Mouse (Mus musculus) midbrain, embryonic 15.5 days (tissue): ENCODE results near the gene Ubl3. TPM values are rescaled to one million over a fixed set of nuclear protein-coding genes. Genes with fewer than 3 reads are reported as not detected.

Experiments used
- ATAC-seq: fragments of 200-750 bp; cut with Nextera tagmentation; replicated peaks from 2 replicates; pipeline ENCODE4 v1.8.0; 2017; ENCODE audit warnings: moderate TSS enrichment
- H3K27ac ChIP-seq: fragments of 300-500 bp; sonication (generic); 2 replicates; pipeline ENCODE4 v1.5.1; 2015; ENCODE audit warnings: mild to moderate bottlenecking, inconsistent platforms
- H3K27me3 ChIP-seq: fragments of 300-500 bp; sonication (generic); replicated peaks from 2 replicates; pipeline ENCODE4 v1.6.1; 2015; ENCODE audit warnings: inconsistent platforms
- H3K36me3 ChIP-seq: fragments of 300-500 bp; sonication (generic); replicated peaks from 2 replicates; pipeline ENCODE4 v1.6.1; 2015; ENCODE audit warnings: inconsistent platforms
- H3K4me1 ChIP-seq: fragments of 300-500 bp; sonication (generic); 2 replicates; pipeline ENCODE4 v1.6.1; 2015; ENCODE audit warnings: inconsistent platforms
- H3K4me2 ChIP-seq: fragments of 300-500 bp; sonication (generic); 2 replicates; pipeline ENCODE4 v1.6.1; 2015; ENCODE audit warnings: inconsistent platforms, mild to moderate bottlenecking, moderate library complexity
- H3K4me3 ChIP-seq: fragments of 300-500 bp; sonication (generic); 2 replicates; pipeline ENCODE4 v1.5.1; 2015; ENCODE audit warnings: mild to moderate bottlenecking, inconsistent platforms
- H3K9ac ChIP-seq: fragments of 300-500 bp; sonication (generic); 2 replicates; pipeline ENCODE4 v1.6.1; 2015; ENCODE audit warnings: mild to moderate bottlenecking, inconsistent platforms
- H3K9me3 ChIP-seq: fragments of 300-500 bp; sonication (generic); 2 replicates; pipeline ENCODE4 v1.6.1; 2016; ENCODE audit warnings: inconsistent platforms
- WGBS: fragments of 180-500 bp; shearing (Covaris S2); methylation state at CpG from one replicate; pipeline ENCODE4 v1.1.7; 2015; ENCODE audit warnings: mixed read lengths; 5-methylcytosine and 5-hydroxymethylcytosine counted together
- polyA plus RNA-seq: library from polyadenylated mRNA; unstranded; fragments of >200 nt; fragmentation: Nextera tagmentation; extraction: Ambion mirVana; gene quantifications from 2 replicates; pipeline ENCODE4 v1.2.1, GENCODE M21; 2015

The Ubl3 gene
- polyA plus RNA-seq, 1 experiment from 2014 or later: 78.7 TPM

- no peak for ATAC-seq
- H3K4me3 ChIP-seq: no peak overlapping the region
- H3K27me3 ChIP-seq: no peaks in the 10 kb centered on the region
- no peak overlapping the region for H3K27ac ChIP-seq
- H3K9ac ChIP-seq: no peak overlapping the region
- peaks cover 12% of the 10 kb centered on the region for H3K4me1 ChIP-seq
- H3K4me2 ChIP-seq: no peak overlapping the region
- H3K9me3 ChIP-seq: no peaks in the 10 kb centered on the region
- H3K36me3 ChIP-seq: no peaks in the 10 kb centered on the region
- WGBS: 86% methylated on average over 2 of the region's 2 CpGs
Measured at GRCm38 (mm10) chr5:148579156-148579555, 26.6 kb upstream of the Ubl3 start.

GRCm38 (mm10) chr5:148578353-148578752, 25.8 kb upstream of the Ubl3 start:
- Histone ChIP-seq H3K36me3 (no peaks in the 10 kb centered on the region), H3K4me3 (no peak overlapping the region), H3K27ac (no peak overlapping the region), H3K4me2 (no peak overlapping the region), H3K4me1 (peaks cover 12% of the 10 kb centered on the region), H3K9ac (no peak overlapping the region), H3K9me3 (no peaks in the 10 kb centered on the region), H3K27me3 (no peaks in the 10 kb centered on the region)
- no peak for ATAC-seq
- WGBS: 80% methylated on average over 8 of the region's 8 CpGs

GRCm38 (mm10) chr5:148577278-148577677, 24.7 kb upstream of the Ubl3 start:
- Histone ChIP-seq H3K9ac (no peak overlapping the region), H3K27me3 (no peaks in the 10 kb centered on the region), H3K36me3 (no peaks in the 10 kb centered on the region), H3K4me3 (no peak overlapping the region), H3K4me1 (peaks cover 12% of the 10 kb centered on the region), H3K27ac (no peak overlapping the region), H3K9me3 (no peaks in the 10 kb centered on the region), H3K4me2 (no peak overlapping the region)
- ATAC-seq: no peak
- WGBS: 87% methylated on average over 9 of the region's 9 CpGs

GRCm38 (mm10) chr5:148575163-148575562, 22.6 kb upstream of the Ubl3 start:
- Histone ChIP-seq H3K27me3 (no peaks in the 10 kb centered on the region), H3K9me3 (no peaks in the 10 kb centered on the region), H3K9ac (no peak overlapping the region), H3K27ac (no peak overlapping the region), H3K36me3 (no peaks in the 10 kb centered on the region), H3K4me3 (no peak overlapping the region), H3K4me2 (no peak overlapping the region), H3K4me1 (peaks cover 12% of the 10 kb centered on the region)
- WGBS: 77% methylated on average over 5 of the region's 5 CpGs
- ATAC-seq: no peak

- no peaks in the 10 kb centered on the region for H3K9me3 ChIP-seq
- H3K9ac ChIP-seq: no peak overlapping the region
- H3K4me2 ChIP-seq: no peak overlapping the region
- WGBS: 88% methylated on average over 5 of the region's 5 CpGs
- H3K27me3 ChIP-seq: no peaks in the 10 kb centered on the region
- no peak overlapping the region for H3K4me3 ChIP-seq
- no peak overlapping the region for H3K27ac ChIP-seq
- no peaks in the 10 kb centered on the region for H3K36me3 ChIP-seq
- H3K4me1 ChIP-seq: peaks cover 12% of the 10 kb centered on the region
- no peak for ATAC-seq
Measured at GRCm38 (mm10) chr5:148572676-148573075, 20.1 kb upstream of the Ubl3 start.

GRCm38 (mm10) chr5:148570571-148571304, 18.1 kb upstream of the Ubl3 start:
- ATAC-seq: no peak
- Histone ChIP-seq H3K4me1 (peaks cover 12% of the 10 kb centered on the region), H3K4me2 (no peak overlapping the region), H3K4me3 (no peak overlapping the region), H3K27me3 (no peaks in the 10 kb centered on the region), H3K27ac (no peak overlapping the region), H3K9ac (no peak overlapping the region), H3K36me3 (no peaks in the 10 kb centered on the region), H3K9me3 (no peaks in the 10 kb centered on the region)
- WGBS: 81% methylated on average over 14 of the region's 14 CpGs

GRCm38 (mm10) chr5:148569444-148569843, 16.9 kb upstream of the Ubl3 start:
- no peak overlapping the region for H3K27ac ChIP-seq
- H3K9ac ChIP-seq: no peak overlapping the region
- WGBS: 85% methylated on average over 13 of the region's 13 CpGs
- H3K27me3 ChIP-seq: no peaks in the 10 kb centered on the region
- H3K9me3 ChIP-seq: no peaks in the 10 kb centered on the region
- H3K4me1 ChIP-seq: peaks cover 3% of the 10 kb centered on the region
- no peak overlapping the region for H3K4me2 ChIP-seq
- no peaks in the 10 kb centered on the region for H3K36me3 ChIP-seq
- ATAC-seq: no peak
- no peak overlapping the region for H3K4me3 ChIP-seq

GRCm38 (mm10) chr5:148565636-148566035, 13.0 kb upstream of the Ubl3 start:
- Histone ChIP-seq H3K27me3 (0 out of 2 replicates have a peak, but pooled peaks cover 3% of the 10 kb centered on the region), H3K27ac (no peak overlapping the region), H3K4me1 (no peaks in the 10 kb centered on the region), H3K4me3 (no peak overlapping the region), H3K9ac (no peak overlapping the region), H3K9me3 (no peaks in the 10 kb centered on the region), H3K4me2 (no peak overlapping the region), H3K36me3 (no peaks in the 10 kb centered on the region)
- 27% methylated on average over 6 of the region's 6 CpGs for WGBS
- no peak for ATAC-seq

- Histone ChIP-seq H3K4me2 (no peak overlapping the region), H3K36me3 (no peaks in the 10 kb centered on the region), H3K27me3 (0 out of 2 replicates have a peak, but pooled peaks cover 3% of the 10 kb centered on the region), H3K9ac (no peak overlapping the region), H3K4me1 (no peaks in the 10 kb centered on the region), H3K27ac (no peak overlapping the region), H3K4me3 (no peak overlapping the region), H3K9me3 (no peaks in the 10 kb centered on the region)
- WGBS: 82% methylated on average over 3 of the region's 3 CpGs
- ATAC-seq: no peak
Measured at GRCm38 (mm10) chr5:148564073-148564472, 11.5 kb upstream of the Ubl3 start.

- Histone ChIP-seq H3K9me3 (no peaks in the 10 kb centered on the region), H3K27ac (no peak overlapping the region), H3K4me3 (no peak overlapping the region), H3K4me2 (no peak overlapping the region), H3K36me3 (no peaks in the 10 kb centered on the region), H3K9ac (no peak overlapping the region), H3K4me1 (no peaks in the 10 kb centered on the region), H3K27me3 (0 out of 2 replicates have a peak, but pooled peaks cover 3% of the 10 kb centered on the region)
- 96% methylated on average over 3 of the region's 4 CpGs for WGBS
- ATAC-seq: no peak
Measured at GRCm38 (mm10) chr5:148563281-148563680, 10.7 kb upstream of the Ubl3 start.

GRCm38 (mm10) chr5:148562235-148562634, 9.6 kb upstream of the Ubl3 start:
- no peaks in the 10 kb centered on the region for H3K36me3 ChIP-seq
- 88% methylated on average over 8 of the region's 8 CpGs for WGBS
- no peak overlapping the region for H3K4me2 ChIP-seq
- H3K27me3 ChIP-seq: 0 out of 2 replicates have a peak, but pooled peaks cover 3% of the 10 kb centered on the region
- no peak overlapping the region for H3K4me3 ChIP-seq
- H3K9me3 ChIP-seq: no peaks in the 10 kb centered on the region
- H3K4me1 ChIP-seq: no peaks in the 10 kb centered on the region
- no peak for ATAC-seq
- H3K27ac ChIP-seq: no peak overlapping the region
- no peak overlapping the region for H3K9ac ChIP-seq

GRCm38 (mm10) chr5:148559261-148559958, 6.8 kb upstream of the Ubl3 start:
- Histone ChIP-seq H3K4me1 (peaks cover 8% of the 10 kb centered on the region), H3K4me2 (no peak overlapping the region), H3K9ac (no peak overlapping the region), H3K36me3 (no peaks in the 10 kb centered on the region), H3K27me3 (0 out of 2 replicates have a peak, but pooled peaks cover 3% of the 10 kb centered on the region), H3K4me3 (no peak overlapping the region), H3K27ac (no peak overlapping the region), H3K9me3 (no peaks in the 10 kb centered on the region)
- 63% methylated on average over 15 of the region's 15 CpGs for WGBS
- ATAC-seq: no peak

- ATAC-seq: no peak
- H3K4me2 ChIP-seq: no peak overlapping the region
Measured at GRCm38 (mm10) chr5:148558472-148558871, 5.9 kb upstream of the Ubl3 start.

More at GRCm38 (mm10) chr5:148558472-148558871, 5.9 kb upstream of the Ubl3 start:
- H3K9ac ChIP-seq: no peak overlapping the region
- no peaks in the 10 kb centered on the region for H3K9me3 ChIP-seq
- H3K4me1 ChIP-seq: peaks cover 12% of the 10 kb centered on the region
- no peak overlapping the region for H3K27ac ChIP-seq
- WGBS: 91% methylated on average over 6 of the region's 6 CpGs
- no peak overlapping the region for H3K4me3 ChIP-seq
- H3K27me3 ChIP-seq: no peaks in the 10 kb centered on the region
- H3K36me3 ChIP-seq: no peaks in the 10 kb centered on the region
